Mouse (Mus musculus): Measurements from ENCODE around the gene Ptpn11. TPM values are rescaled to one million over a fixed set of nuclear protein-coding genes. Genes with fewer than 3 reads are reported as not detected.

Ptpn11 gene
- polyA plus RNA-seq, 1 experiment = 78.7 TPM

GRCm38 (mm10) chr5:121129254-121129653 is 61.9 kb downstream of the Ptpn11 start:
- Histone ChIP-seq H3K36me3 (ENCODE audit: control insufficient read depth, insufficient read depth) (peaks cover 16% of the 10 kb centered on the region), H3ac (ENCODE audit: control insufficient read depth, insufficient read length) (no peak overlapping the region), H3K4me2 (ENCODE audit: low read depth) (no peak overlapping the region), H3K4me3 (no peak overlapping the region), H3K79me2 (ENCODE audit: control insufficient read depth, insufficient read depth) (no peaks in the 10 kb centered on the region), H3K27me3 (ENCODE audit: control insufficient read depth, insufficient read depth, insufficient read length) (no peaks in the 10 kb centered on the region)
- TF ChIP-seq MAX (IDR thresholded peaks at IDR 0.05; ENCODE audit: low read depth) (no peak), SRF (IDR thresholded peaks at IDR 0.05; ENCODE audit: control insufficient read depth, insufficient read length, low read depth) (no peak), POLR2A (IDR thresholded peaks at IDR 0.05; ENCODE audit: insufficient read length, low read depth) (no peak), POLR2AphosphoS2 (IDR thresholded peaks at IDR 0.05; ENCODE audit: insufficient read length, low read depth) (no peak), TCF3 (IDR thresholded peaks at IDR 0.05; ENCODE audit: insufficient read length, low read depth) (no peak), REST (IDR thresholded peaks at IDR 0.05; ENCODE audit: insufficient read depth, insufficient read length) (no peak), MYOG (IDR thresholded peaks at IDR 0.05; ENCODE audit: control insufficient read depth in 1 of 3, insufficient read depth in 1 of 3, insufficient read length in 2 of 3, low read depth in 2 of 3) (no peak), TCF12 (IDR thresholded peaks at IDR 0.05; ENCODE audit: insufficient read depth, poor library complexity, severe bottlenecking) (no peak), MYOD1 (IDR thresholded peaks at IDR 0.05; ENCODE audit: control insufficient read depth in 1 of 3, insufficient read length in 2 of 3, low read depth in 2 of 3) (no peak)

DNA sequence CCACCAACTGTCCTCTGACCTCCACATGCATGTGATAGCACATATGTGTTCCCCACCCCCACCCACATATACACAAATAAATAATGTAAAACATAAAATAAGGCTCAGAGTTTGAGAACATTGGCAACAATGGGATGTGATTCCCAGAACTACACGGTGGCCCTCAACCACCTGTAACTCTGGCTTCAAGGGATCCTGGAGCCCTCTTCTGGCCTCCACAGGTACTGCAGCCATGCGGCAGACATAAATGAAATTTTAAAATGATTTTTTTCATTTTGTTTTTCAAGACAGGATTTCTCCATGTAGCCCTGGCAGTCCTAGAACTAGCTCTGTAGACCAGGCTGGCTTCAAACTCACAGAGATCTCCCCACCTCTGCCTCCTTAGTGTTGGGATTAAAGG is 65.1 kb downstream of the Ptpn11 start:
- H3K27me3 ChIP-seq (ENCODE audit: control insufficient read depth, insufficient read depth, insufficient read length) = no peaks in the 10 kb centered on the region
- peaks cover 8% of the 10 kb centered on the region for H3K36me3 ChIP-seq (ENCODE audit: control insufficient read depth, insufficient read depth)
- H3ac ChIP-seq (ENCODE audit: control insufficient read depth, insufficient read length) = no peak overlapping the region
- no peak for TF ChIP-seq MYOD1 (IDR thresholded peaks at IDR 0.05; ENCODE audit: control insufficient read depth in 1 of 3, insufficient read length in 2 of 3, low read depth in 2 of 3)
- TF ChIP-seq TCF3 (IDR thresholded peaks at IDR 0.05; ENCODE audit: insufficient read length, low read depth) = no peak
- no peak for TF ChIP-seq CEBPB (IDR thresholded peaks at IDR 0.05; ENCODE audit: insufficient read depth, poor library complexity, severe bottlenecking)
- TF ChIP-seq E2F4 (IDR thresholded peaks at IDR 0.05; ENCODE audit: insufficient read depth) = no peak
- no peak for TF ChIP-seq MYOG (IDR thresholded peaks at IDR 0.05; ENCODE audit: control insufficient read depth in 1 of 3, insufficient read depth in 1 of 3, insufficient read length in 2 of 3, low read depth in 2 of 3)
- TF ChIP-seq POLR2A (IDR thresholded peaks at IDR 0.05; ENCODE audit: insufficient read length, low read depth) = no peak
- H3K79me2 ChIP-seq (ENCODE audit: control insufficient read depth, insufficient read depth) = no peaks in the 10 kb centered on the region
- no peak overlapping the region for H3K4me2 ChIP-seq (ENCODE audit: low read depth)
- H3K4me3 ChIP-seq = no peak overlapping the region

DNA sequence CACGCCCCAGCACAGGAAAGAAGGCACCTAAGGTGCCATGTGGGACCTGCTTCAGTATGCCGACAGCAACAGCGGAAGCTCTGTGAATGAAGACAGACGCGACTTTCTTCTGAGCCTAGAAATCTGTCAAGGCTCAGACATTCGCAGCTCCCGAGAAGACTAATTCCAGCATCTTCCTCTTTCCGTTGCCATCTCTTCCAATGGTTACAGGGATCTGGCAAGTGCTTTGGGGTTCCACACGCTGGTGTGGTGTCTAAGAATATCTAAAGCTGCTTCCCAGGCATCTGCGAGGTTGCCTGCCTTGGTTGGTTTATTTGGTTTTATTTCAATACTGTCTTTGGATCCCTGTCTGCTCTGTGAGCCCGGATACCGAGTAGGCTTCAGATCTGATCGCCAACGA is 65.6 kb downstream of the Ptpn11 start:
- Histone ChIP-seq H3K4me3 (no peak overlapping the region), H3K36me3 (ENCODE audit: control insufficient read depth, insufficient read depth) (peaks cover 8% of the 10 kb centered on the region), H3K27me3 (ENCODE audit: control insufficient read depth, insufficient read depth, insufficient read length) (no peaks in the 10 kb centered on the region), H3ac (ENCODE audit: control insufficient read depth, insufficient read length) (no peak overlapping the region), H3K79me2 (ENCODE audit: control insufficient read depth, insufficient read depth) (no peaks in the 10 kb centered on the region), H3K4me2 (ENCODE audit: low read depth) (no peak overlapping the region)
- TF ChIP-seq POLR2A (IDR thresholded peaks at IDR 0.05; ENCODE audit: insufficient read length, low read depth) = no peak
- no peak for TF ChIP-seq MYOD1 (IDR thresholded peaks at IDR 0.05; ENCODE audit: control insufficient read depth in 1 of 3, insufficient read length in 2 of 3, low read depth in 2 of 3)

DNA sequence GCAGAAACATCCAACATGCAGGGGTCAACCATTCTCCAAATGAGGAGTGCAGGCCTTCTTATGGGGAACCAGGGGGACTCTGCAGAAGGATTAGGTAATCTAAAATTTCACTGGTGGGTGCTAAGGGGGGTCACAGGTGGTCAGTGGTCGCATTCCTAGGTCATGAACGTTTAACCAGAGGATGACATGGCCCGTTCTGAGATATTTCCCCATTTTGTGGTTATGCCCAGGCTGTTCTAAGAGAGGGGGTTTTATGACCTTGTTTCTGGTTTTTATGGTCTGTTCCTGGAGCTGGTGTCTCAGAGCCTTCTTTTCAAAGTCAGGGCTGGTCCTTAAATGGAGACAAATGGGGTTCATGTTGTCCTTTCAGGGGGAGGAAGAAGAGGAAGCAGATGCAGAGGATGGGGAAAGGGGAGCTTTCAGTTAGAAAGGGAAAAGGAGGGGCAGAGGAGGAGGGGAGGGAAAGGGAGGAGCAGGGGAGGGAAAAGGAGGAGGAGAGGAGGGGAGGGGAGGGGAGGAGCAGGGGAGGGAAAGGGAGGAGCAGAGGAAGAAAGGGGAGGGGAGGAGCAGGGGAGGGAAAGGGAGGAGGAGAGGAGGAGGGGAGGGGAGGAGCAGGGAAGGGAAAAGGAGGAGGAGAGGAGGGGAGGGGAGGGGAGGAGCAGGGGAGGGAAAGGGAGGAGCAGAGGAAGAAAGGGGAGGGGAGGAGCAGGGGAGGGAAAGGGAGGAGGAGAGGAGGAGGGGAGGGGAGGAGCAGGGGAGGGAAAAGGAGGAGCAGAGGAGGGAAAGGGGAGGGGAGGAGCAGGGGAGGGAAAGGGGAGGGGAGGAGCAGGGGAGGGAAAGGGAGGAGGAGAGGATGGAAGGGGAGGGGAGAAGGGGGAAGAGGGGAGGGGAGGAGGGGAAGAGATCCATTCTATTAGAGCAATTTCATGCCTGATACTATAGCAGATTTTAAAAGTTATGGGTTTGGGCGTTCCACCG is 66.7 kb downstream of the Ptpn11 start:
- H3ac ChIP-seq (ENCODE audit: control insufficient read depth, insufficient read length) = no peak overlapping the region
- no peaks in the 10 kb centered on the region for H3K27me3 ChIP-seq (ENCODE audit: control insufficient read depth, insufficient read depth, insufficient read length)
- peaks cover 7% of the 10 kb centered on the region for H3K36me3 ChIP-seq (ENCODE audit: control insufficient read depth, insufficient read depth)
- no peaks in the 10 kb centered on the region for H3K79me2 ChIP-seq (ENCODE audit: control insufficient read depth, insufficient read depth)
- H3K4me3 ChIP-seq = no peak overlapping the region
- no peak for TF ChIP-seq MYOD1 (IDR thresholded peaks at IDR 0.05; ENCODE audit: control insufficient read depth in 1 of 3, insufficient read length in 2 of 3, low read depth in 2 of 3)
- no peak for TF ChIP-seq TCF12 (IDR thresholded peaks at IDR 0.05; ENCODE audit: insufficient read depth, poor library complexity, severe bottlenecking)
- no peak for TF ChIP-seq TCF3 (IDR thresholded peaks at IDR 0.05; ENCODE audit: insufficient read length, low read depth)
- TF ChIP-seq POLR2AphosphoS2 (IDR thresholded peaks at IDR 0.05; ENCODE audit: insufficient read length, low read depth) = no peak
- no peak for TF ChIP-seq MYOG (IDR thresholded peaks at IDR 0.05; ENCODE audit: control insufficient read depth in 1 of 3, insufficient read depth in 1 of 3, insufficient read length in 2 of 3, low read depth in 2 of 3)
- TF ChIP-seq POLR2A (IDR thresholded peaks at IDR 0.05; ENCODE audit: insufficient read length, low read depth) = no peak
- no peak for TF ChIP-seq E2F4 (IDR thresholded peaks at IDR 0.05; ENCODE audit: insufficient read depth)
- no peak for TF ChIP-seq MAX (IDR thresholded peaks at IDR 0.05; ENCODE audit: low read depth)
- TF ChIP-seq SRF (IDR thresholded peaks at IDR 0.05; ENCODE audit: control insufficient read depth, insufficient read length, low read depth) = no peak
- TF ChIP-seq REST (IDR thresholded peaks at IDR 0.05; ENCODE audit: insufficient read depth, insufficient read length) = no peak
- no peak overlapping the region for H3K4me2 ChIP-seq (ENCODE audit: low read depth)

GRCm38 (mm10) chr5:121123399-121123798 is 67.8 kb downstream of the Ptpn11 start:
- Histone ChIP-seq H3K36me3 (ENCODE audit: control insufficient read depth, insufficient read depth) (no peaks in the 10 kb centered on the region), H3K4me3 (no peak overlapping the region), H3K79me2 (ENCODE audit: control insufficient read depth, insufficient read depth) (no peaks in the 10 kb centered on the region), H3ac (ENCODE audit: control insufficient read depth, insufficient read length) (no peak overlapping the region), H3K27me3 (ENCODE audit: control insufficient read depth, insufficient read depth, insufficient read length) (no peaks in the 10 kb centered on the region), H3K4me2 (ENCODE audit: low read depth) (no peak overlapping the region)
- TF ChIP-seq E2F4 (IDR thresholded peaks at IDR 0.05; ENCODE audit: insufficient read depth) (no peak), USF1 (IDR thresholded peaks at IDR 0.05; ENCODE audit: low read depth) (no peak), REST (IDR thresholded peaks at IDR 0.05; ENCODE audit: insufficient read depth, insufficient read length) (no peak), MYOD1 (IDR thresholded peaks at IDR 0.05; ENCODE audit: control insufficient read depth in 1 of 3, insufficient read length in 2 of 3, low read depth in 2 of 3) (no peak), TCF3 (IDR thresholded peaks at IDR 0.05; ENCODE audit: insufficient read length, low read depth) (no peak), POLR2AphosphoS2 (IDR thresholded peaks at IDR 0.05; ENCODE audit: insufficient read length, low read depth) (no peak)

Data from myocyte (in vitro differentiated cells).